Mouse (Mus musculus) liver, embryonic 13.5 days (tissue): ENCODE results near the gene Celf6. TPM values are rescaled to one million over a fixed set of nuclear protein-coding genes. Genes with fewer than 3 reads are reported as not detected.

Experiments
- ATAC-seq: fragments of 200-750 bp; cut with Nextera tagmentation; 2 replicates; pipeline ENCODE4 v1.8.0; 2017; ENCODE audit warnings: low read depth, mild to moderate bottlenecking, moderate number of reproducible peaks, moderate library complexity
- DNase-seq: peaks from one replicate; pipeline ENCODE4 v3.0.0; 2022
- H3K27ac ChIP-seq: fragments of 300-500 bp; sonication (generic); 2 replicates; pipeline ENCODE4 v1.5.1; 2015; ENCODE audit warnings: moderate library complexity, mild to moderate bottlenecking, inconsistent platforms
- H3K27me3 ChIP-seq: fragments of 300-500 bp; sonication (generic); 2 replicates; pipeline ENCODE4 v1.6.1; 2015; ENCODE audit warnings: mild to moderate bottlenecking, inconsistent platforms
- H3K36me3 ChIP-seq: fragments of 300-500 bp; sonication (generic); 2 replicates; pipeline ENCODE4 v1.6.1; 2015; ENCODE audit warnings: mild to moderate bottlenecking, inconsistent platforms
- H3K4me1 ChIP-seq: fragments of 300-500 bp; sonication (generic); replicated peaks from 2 replicates; pipeline ENCODE4 v1.6.1; 2015; ENCODE audit warnings: inconsistent platforms
- H3K4me2 ChIP-seq: fragments of 300-500 bp; sonication (generic); 2 replicates; pipeline ENCODE4 v1.6.1; 2015; ENCODE audit warnings: inconsistent platforms, mild to moderate bottlenecking, moderate library complexity
- H3K4me3 ChIP-seq: fragments of 300-500 bp; sonication (generic); replicated peaks from 2 replicates; pipeline ENCODE4 v1.5.1; 2015; ENCODE audit warnings: mild to moderate bottlenecking, inconsistent platforms
- H3K9ac ChIP-seq: fragments of 300-500 bp; sonication (generic); 2 replicates; pipeline ENCODE4 v1.6.1; 2015; ENCODE audit warnings: mild to moderate bottlenecking, inconsistent platforms
- H3K9me3 ChIP-seq: fragments of 300-500 bp; sonication (generic); replicated peaks from 2 replicates; pipeline ENCODE4 v1.6.1; 2016; ENCODE audit warnings: inconsistent platforms
- WGBS: fragments of 180-500 bp; shearing (Covaris S2); methylation state at CpG from one replicate; pipeline ENCODE4 v1.1.7; 2015; ENCODE audit not compliant: insufficient replicate concordance; 5-methylcytosine and 5-hydroxymethylcytosine counted together
- polyA plus RNA-seq: library from polyadenylated mRNA; unstranded; fragments of >200 nt; fragmentation: Nextera tagmentation; extraction: Ambion mirVana; gene quantifications from 2 replicates; pipeline ENCODE4 v1.2.1, GENCODE M21; 2015

The Celf6 gene
- polyA plus RNA-seq, 1 experiment from 2014 or later: 0.12 TPM

GRCm38 (mm10) chr9:59548961-59549487 is 28.7 kb upstream of the Celf6 start:
- Histone ChIP-seq H3K4me2 (no peak overlapping the region), H3K27ac (no peak overlapping the region), H3K27me3 (no peaks in the 10 kb centered on the region), H3K9me3 (no peaks in the 10 kb centered on the region), H3K36me3 (no peaks in the 10 kb centered on the region), H3K4me1 (peaks cover 5% of the 10 kb centered on the region; the same call in 1 of the 2 replicates), H3K4me3 (no peak overlapping the region), H3K9ac (no peak overlapping the region)
- no peak for DNase-seq
- no peak for ATAC-seq
- WGBS: 46% methylated on average over 2 of the region's 2 CpGs

- Histone ChIP-seq H3K4me2 (no peak overlapping the region), H3K4me3 (no peak overlapping the region), H3K36me3 (no peaks in the 10 kb centered on the region), H3K9ac (no peak overlapping the region), H3K27me3 (no peaks in the 10 kb centered on the region), H3K9me3 (no peaks in the 10 kb centered on the region), H3K27ac (no peak overlapping the region), H3K4me1 (peaks cover 5% of the 10 kb centered on the region; the same call in 1 of the 2 replicates)
- WGBS: 68% methylated on average over 4 of the region's 4 CpGs
- DNase-seq (no peak), ATAC-seq (no peak)
Observed at GRCm38 (mm10) chr9:59550077-59550476, 27.6 kb upstream of the Celf6 start.

GRCm38 (mm10) chr9:59551017-59551416 is 26.7 kb upstream of the Celf6 start:
- 30% methylated on average over 5 of the region's 5 CpGs for WGBS
- H3K36me3 ChIP-seq: no peaks in the 10 kb centered on the region
- peaks cover 5% of the 10 kb centered on the region; the same call in 1 of the 2 replicates for H3K4me1 ChIP-seq
- H3K9me3 ChIP-seq: no peaks in the 10 kb centered on the region
- H3K4me2 ChIP-seq: no peak overlapping the region
- no peaks in the 10 kb centered on the region for H3K27me3 ChIP-seq
- H3K4me3 ChIP-seq: no peak overlapping the region
- ATAC-seq: no peak
- no peak for DNase-seq
- H3K9ac ChIP-seq: no peak overlapping the region
- H3K27ac ChIP-seq: no peak overlapping the region

- H3K4me2 ChIP-seq: no peak overlapping the region
- H3K9me3 ChIP-seq: no peaks in the 10 kb centered on the region
- H3K4me3 ChIP-seq: no peak overlapping the region
- WGBS: 55% methylated on average over 3 of the region's 3 CpGs
- H3K9ac ChIP-seq: no peak overlapping the region
- DNase-seq (no peak), ATAC-seq (no peak)
- peaks cover 5% of the 10 kb centered on the region; the same call in 1 of the 2 replicates for H3K4me1 ChIP-seq
- H3K27ac ChIP-seq: no peak overlapping the region
- H3K36me3 ChIP-seq: no peaks in the 10 kb centered on the region
- H3K27me3 ChIP-seq: no peaks in the 10 kb centered on the region
Observed at GRCm38 (mm10) chr9:59551620-59552031, 26.1 kb upstream of the Celf6 start.

- Histone ChIP-seq H3K4me2 (no peak overlapping the region), H3K4me3 (no peak overlapping the region), H3K9ac (no peak overlapping the region), H3K9me3 (no peaks in the 10 kb centered on the region), H3K4me1 (no peaks in the 10 kb centered on the region), H3K27ac (no peak overlapping the region), H3K36me3 (no peaks in the 10 kb centered on the region), H3K27me3 (no peaks in the 10 kb centered on the region)
- ATAC-seq: no peak
- no peak for DNase-seq
- 79% methylated on average over 5 of the region's 5 CpGs for whole genome bisulfite sequencing
Observed at GRCm38 (mm10) chr9:59552610-59553009, 25.1 kb upstream of the Celf6 start.

- H3K9ac ChIP-seq: no peak overlapping the region
- H3K4me2 ChIP-seq: no peak overlapping the region
- H3K9me3 ChIP-seq: no peaks in the 10 kb centered on the region
- H3K4me3 ChIP-seq: no peak overlapping the region
- no peaks in the 10 kb centered on the region for H3K4me1 ChIP-seq
- ATAC-seq (no peak), DNase-seq (no peak)
- H3K27me3 ChIP-seq: no peaks in the 10 kb centered on the region
- 62% methylated on average over 4 of the region's 4 CpGs for WGBS
- 0 out of 2 replicates have a peak, but pooled peaks cover 1% of the 10 kb centered on the region for H3K36me3 ChIP-seq
- H3K27ac ChIP-seq: no peak overlapping the region
Observed at GRCm38 (mm10) chr9:59553719-59554118, 24.0 kb upstream of the Celf6 start.

GRCm38 (mm10) chr9:59565600-59565999 is 12.1 kb upstream of the Celf6 start:
- H3K9ac ChIP-seq: no peak overlapping the region
- H3K27me3 ChIP-seq: 0 out of 2 replicates have a peak, but pooled peaks cover 6% of the 10 kb centered on the region
- no peaks in the 10 kb centered on the region for H3K9me3 ChIP-seq
- 8% methylated on average over 4 of the region's 4 CpGs for WGBS
- ATAC-seq (peak; percentile 62; the same call in 1 of the 2 replicates), DNase-seq (peak; percentile 62)
- no peak overlapping the region for H3K4me3 ChIP-seq
- no peak overlapping the region for H3K27ac ChIP-seq
- H3K4me2 ChIP-seq: no peak overlapping the region
- peaks cover 19% of the 10 kb centered on the region for H3K36me3 ChIP-seq
- H3K4me1 ChIP-seq: 0 out of 2 replicates have a peak, but pooled peaks cover 3% of the 10 kb centered on the region

GRCm38 (mm10) chr9:59567111-59567510 is 10.6 kb upstream of the Celf6 start:
- Histone ChIP-seq H3K27me3 (0 out of 2 replicates have a peak, but pooled peaks cover 6% of the 10 kb centered on the region), H3K36me3 (peaks cover 15% of the 10 kb centered on the region), H3K4me3 (no peak overlapping the region), H3K4me1 (0 out of 2 replicates have a peak, but pooled peaks cover 3% of the 10 kb centered on the region), H3K4me2 (no peak overlapping the region), H3K27ac (no peak overlapping the region), H3K9me3 (no peaks in the 10 kb centered on the region), H3K9ac (no peak overlapping the region)
- 17% methylated on average over 6 of the region's 6 CpGs for WGBS
- DNase-seq (peak; percentile 45), ATAC-seq (peak; percentile 57; the same call in 1 of the 2 replicates)

- Histone ChIP-seq H3K4me1 (0 out of 2 replicates have a peak, but pooled peaks cover 3% of the 10 kb centered on the region), H3K4me2 (no peak overlapping the region), H3K4me3 (no peak overlapping the region), H3K27me3 (peaks cover 27% of the 10 kb centered on the region), H3K36me3 (no peaks in the 10 kb centered on the region), H3K9ac (no peak overlapping the region), H3K9me3 (no peaks in the 10 kb centered on the region), H3K27ac (no peak overlapping the region)
- DNase-seq (no peak), ATAC-seq (no peak)
- WGBS: 38% methylated on average over 2 of the region's 2 CpGs
Observed at GRCm38 (mm10) chr9:59571852-59572251, 5.9 kb upstream of the Celf6 start.

- Histone ChIP-seq H3K36me3 (no peaks in the 10 kb centered on the region), H3K4me2 (peak overlapping the region; percentile 84), H3K4me3 (peak overlapping the region; percentile 63), H3K9me3 (no peaks in the 10 kb centered on the region), H3K9ac (no peak overlapping the region), H3K27ac (no peak overlapping the region), H3K27me3 (peaks cover 75% of the 10 kb centered on the region), H3K4me1 (peaks cover 20% of the 10 kb centered on the region)
- DNase-seq (no peak), ATAC-seq (no peak)
- 15% methylated on average over 13 of the region's 13 CpGs for WGBS
Observed at GRCm38 (mm10) chr9:59577401-59577800, 316 bp upstream of the Celf6 start.

- Histone ChIP-seq H3K27me3 (peaks cover 85% of the 10 kb centered on the region), H3K9ac (peak overlapping the region; percentile 39; the same call in 1 of the 2 replicates), H3K4me3 (peak overlapping the region; percentile 63), H3K4me1 (peaks cover 20% of the 10 kb centered on the region), H3K36me3 (no peaks in the 10 kb centered on the region), H3K9me3 (no peaks in the 10 kb centered on the region), H3K4me2 (peak overlapping the region; percentile 84), H3K27ac (no peak overlapping the region)
- ATAC-seq: peak; percentile 3; the same call in 1 of the 2 replicates
- DNase-seq: no peak
- WGBS: under 1% methylated on average over 20 of the region's 20 CpGs
Observed at GRCm38 (mm10) chr9:59578505-59578867, 769 bp downstream of the Celf6 start.

- H3K9me3 ChIP-seq: no peaks in the 10 kb centered on the region
- H3K27me3 ChIP-seq: peaks cover 97% of the 10 kb centered on the region
- H3K4me1 ChIP-seq: no peaks in the 10 kb centered on the region
- H3K4me3 ChIP-seq: no peak overlapping the region
- no peak overlapping the region for H3K9ac ChIP-seq
- H3K36me3 ChIP-seq: no peaks in the 10 kb centered on the region
- ATAC-seq (no peak), DNase-seq (peak; percentile 28)
- H3K4me2 ChIP-seq: 0 out of 2 replicates have a peak overlapping the region, but pooled peaks have one; percentile 24
- 7% methylated on average over 13 of the region's 13 CpGs for WGBS
- no peak overlapping the region for H3K27ac ChIP-seq
Observed at GRCm38 (mm10) chr9:59584871-59585308, 7.2 kb downstream of the Celf6 start.
